Mouse (Mus musculus) hematopoietic stem cell, adult 5-6 weeks (primary cell): ENCODE measurements around the gene Efcab2. TPM values are rescaled to one million over a fixed set of nuclear protein-coding genes. Genes with fewer than 3 reads are reported as not detected.
A peak's percentile ranks its signal among the peaks of the same experiment; 100 is the strongest.

Source experiments
- ATAC-seq, 2 experiments: fragments of 125-278 bp in 1 of 2; replicated peaks in 1 of 2; 2 replicates each; pipeline ENCODE4 v1.8.0; 2016 to 2017; ENCODE audit warnings: inconsistent platforms in 2 of 2, mild to moderate bottlenecking in 2 of 2, moderate number of reproducible peaks in 2 of 2, low read depth in 1 of 2, moderate TSS enrichment in 1 of 2; ENCODE audit not compliant: low FRiP score in 2 of 2, poor library complexity in 2 of 2, severe bottlenecking in 2 of 2, insufficient read depth in 1 of 2, low TSS enrichment in 1 of 2
- total RNA-seq: library from RNA; stranded (forward); fragments of 172-1452, 232-1000 nt; gene quantifications from 2 replicates; pipeline ENCODE4 v1.2.3, GENCODE M21; 2017

Gene Efcab2
- total RNA-seq, 1 experiment from 2014 or later, result 5.2 TPM

- no peak for ATAC-seq
Measured at GRCm38 (mm10) chr1:178449933-178450332, 44.0 kb downstream of the Efcab2 start.

- ATAC-seq, result no peak
Measured at GRCm38 (mm10) chr1:178454125-178454524, 48.2 kb downstream of the Efcab2 start.

GRCm38 (mm10) chr1:178455120-178455519, 49.2 kb downstream of the Efcab2 start:
- no peak for ATAC-seq

GRCm38 (mm10) chr1:178458029-178458428, 52.1 kb downstream of the Efcab2 start:
- ATAC-seq, result no peak

- ATAC-seq, result peak; percentile 99 to 100
Measured at GRCm38 (mm10) chr1:178463712-178464111, 57.8 kb downstream of the Efcab2 start.

- no peak for ATAC-seq
Measured at GRCm38 (mm10) chr1:178464140-178464539, 58.3 kb downstream of the Efcab2 start.

GRCm38 (mm10) chr1:178467594-178467993, 61.7 kb downstream of the Efcab2 start:
- ATAC-seq, result no peak

- no peak for ATAC-seq
Measured at GRCm38 (mm10) chr1:178468280-178468679, 62.4 kb downstream of the Efcab2 start.

- no peak for ATAC-seq
Measured at GRCm38 (mm10) chr1:178483854-178484253, 78.0 kb downstream of the Efcab2 start.

GRCm38 (mm10) chr1:178485138-178485867, 79.4 kb downstream of the Efcab2 start:
- ATAC-seq, result no peak

GRCm38 (mm10) chr1:178485868-178486220, 80.0 kb downstream of the Efcab2 start:
- ATAC-seq, result no peak

- ATAC-seq, result no peak
Measured at GRCm38 (mm10) chr1:178486828-178487227, 80.9 kb downstream of the Efcab2 start.

GRCm38 (mm10) chr1:178489127-178489526, 83.2 kb downstream of the Efcab2 start:
- ATAC-seq, result peak; percentile 23 to 52; a peak in 1 of 4 replicates

GRCm38 (mm10) chr1:178491733-178492132, 85.8 kb downstream of the Efcab2 start:
- peak; percentile 27 to 31; a peak in 2 of 4 replicates for ATAC-seq

GRCm38 (mm10) chr1:178492493-178492892, 86.6 kb downstream of the Efcab2 start:
- no peak for ATAC-seq

- no peak for ATAC-seq
Measured at GRCm38 (mm10) chr1:178496186-178496585, 90.3 kb downstream of the Efcab2 start.

GRCm38 (mm10) chr1:178496841-178497240, 91.0 kb downstream of the Efcab2 start:
- peak; percentile 67 to 75 for ATAC-seq

GRCm38 (mm10) chr1:178506938-178507337, 101.1 kb downstream of the Efcab2 start:
- no peak for ATAC-seq

- no peak for ATAC-seq
Measured at GRCm38 (mm10) chr1:178512323-178513031, 106.6 kb downstream of the Efcab2 start.
